Mouse (Mus musculus) retina, adult 2 months (tissue): ENCODE results near the gene Slc35f1.

Experiments
- DNase-seq: peaks from one replicate; pipeline ENCODE4 v3.0.0-alpha.2; 2012; ENCODE audit warnings: low read depth, low spot score

Gene Slc35f1

GRCm38 (mm10) chr10:53100881-53101280, 410.5 kb downstream of the Slc35f1 start:
- no peak for DNase-seq

DNA sequence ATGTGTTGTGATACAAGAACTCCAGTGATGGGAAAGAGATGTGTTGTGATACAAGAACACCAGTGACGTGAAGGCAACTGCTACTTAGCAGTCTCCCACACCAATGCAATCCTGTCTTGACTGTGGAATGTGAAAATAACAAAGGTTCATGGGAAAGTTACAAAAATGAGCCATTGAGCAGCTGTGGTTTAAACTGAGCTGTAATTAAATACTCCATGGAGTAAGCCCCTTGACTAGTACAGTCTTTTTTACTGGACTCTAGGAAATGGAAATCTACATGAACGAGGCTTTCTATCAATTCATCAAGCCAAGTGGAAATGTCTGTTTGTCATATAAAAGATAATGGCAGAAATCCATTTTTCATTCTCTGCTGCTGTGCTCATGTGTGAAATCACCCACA, 411.1 kb downstream of the Slc35f1 start:
- DNase-seq = no peak

DNA sequence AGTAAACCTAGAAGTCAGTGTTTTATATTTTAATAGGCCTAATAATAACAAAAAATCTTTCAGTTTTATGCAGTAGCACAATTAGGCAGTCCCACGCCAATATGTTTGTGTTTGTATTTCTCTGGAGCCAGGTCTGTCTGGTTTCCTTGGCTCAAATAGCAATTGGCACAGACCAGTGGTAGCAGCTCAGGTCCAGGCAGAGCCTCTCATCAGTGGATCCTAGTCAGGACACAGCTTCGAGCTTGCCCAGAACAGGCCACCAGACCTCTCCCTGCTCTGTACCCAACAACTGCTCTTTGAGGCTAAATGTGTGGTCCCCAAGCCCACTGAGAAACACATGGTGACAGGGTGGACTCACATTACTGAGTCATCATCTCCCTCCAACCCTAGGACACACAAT, 412.1 kb downstream of the Slc35f1 start:
- no peak for DNase-seq

GRCm38 (mm10) chr10:53115028-53115427, 424.7 kb downstream of the Slc35f1 start:
- no peak for DNase-seq

DNA sequence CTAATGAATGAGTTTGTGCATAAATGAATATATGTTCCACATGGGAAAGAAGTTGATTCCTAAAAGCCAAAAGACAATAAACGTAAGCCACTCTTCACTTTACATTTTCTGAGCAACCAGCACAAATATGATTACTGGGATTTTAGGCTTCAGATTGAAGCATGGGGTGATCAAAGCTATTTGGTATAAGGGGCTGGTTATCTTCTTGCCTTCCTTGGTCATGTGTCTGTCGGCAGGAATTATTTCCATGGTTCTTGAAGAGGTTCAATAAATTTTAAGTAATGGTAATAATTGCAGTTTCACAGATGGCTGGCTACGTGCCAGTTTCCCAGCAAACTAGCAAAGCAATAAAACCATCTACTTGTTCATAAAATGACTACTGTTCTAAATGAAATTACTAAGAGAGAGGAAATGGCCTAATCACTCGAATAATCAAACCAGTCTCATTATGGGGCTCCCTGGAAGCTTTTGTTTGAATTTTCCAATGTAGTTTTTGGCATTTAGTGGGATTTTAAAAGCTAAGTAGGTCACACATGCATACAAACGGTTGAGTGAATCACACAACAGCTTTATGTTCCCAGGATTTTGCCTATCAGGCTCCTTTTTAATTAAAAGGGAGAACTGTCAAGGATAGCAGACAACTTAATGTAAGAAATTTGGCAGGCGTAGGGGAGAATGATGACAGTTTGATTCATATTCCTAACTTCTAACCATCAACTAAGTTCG, 425.5 kb downstream of the Slc35f1 start:
- DNase-seq = no peak

DNA sequence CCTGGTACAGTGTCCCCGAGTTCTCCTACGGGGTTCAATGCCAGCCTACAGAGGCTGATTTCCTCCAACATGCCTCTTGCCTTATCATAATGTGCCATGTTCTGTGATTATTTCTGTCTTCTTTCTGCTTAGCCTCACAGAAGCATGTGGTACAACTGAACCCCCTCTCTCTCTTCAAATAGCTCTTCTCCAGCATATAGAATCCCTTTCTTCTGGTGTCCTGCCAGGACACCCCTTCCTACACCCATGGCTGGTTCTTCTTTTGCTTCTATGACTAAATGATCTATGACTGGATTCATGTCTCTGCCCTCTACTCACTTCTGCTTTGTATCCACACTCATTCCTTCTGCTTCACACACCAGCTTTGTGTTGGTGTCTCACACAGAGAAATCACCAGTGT, 430.3 kb downstream of the Slc35f1 start:
- no peak for DNase-seq

DNA sequence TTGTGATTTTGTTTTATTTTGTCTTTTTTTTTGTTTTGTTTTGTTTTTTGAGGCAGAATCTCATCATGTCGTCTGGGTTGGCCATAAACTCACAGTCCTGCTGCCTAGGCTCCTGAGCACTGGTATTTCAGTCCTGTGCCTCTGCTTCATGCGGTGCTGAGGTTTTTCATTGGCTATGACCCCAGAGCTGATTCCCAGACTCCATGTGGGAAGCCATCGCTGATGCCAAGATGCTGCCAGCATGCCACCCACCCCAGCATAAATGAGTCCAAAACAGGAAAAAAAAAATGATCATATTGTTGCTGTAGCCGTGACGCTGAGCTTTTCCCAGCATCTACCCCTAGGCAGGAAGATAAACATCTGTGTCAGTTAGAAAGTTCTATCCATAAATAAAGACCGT, 434.0 kb downstream of the Slc35f1 start:
- no peak for DNase-seq

DNA sequence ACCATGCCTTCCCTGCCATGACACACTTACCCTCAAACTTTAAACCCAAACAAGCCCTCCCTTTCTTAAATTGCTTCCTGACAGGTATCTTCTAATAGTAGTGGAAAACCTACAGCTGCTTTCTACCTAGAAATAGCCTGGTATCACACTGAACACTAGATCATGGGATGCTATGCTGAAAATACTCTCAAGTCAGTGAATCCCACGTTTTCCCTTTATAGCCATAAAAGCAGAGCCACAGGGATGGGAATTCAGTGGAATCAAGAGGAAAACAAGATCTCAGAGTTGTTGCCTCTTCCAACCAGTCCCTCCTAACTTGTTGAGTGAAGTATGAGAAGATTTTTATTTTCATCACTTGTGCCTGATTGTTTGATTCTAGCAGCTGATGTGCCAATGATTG, 442.4 kb downstream of the Slc35f1 start:
- DNase-seq = no peak

GRCm38 (mm10) chr10:53150321-53150720, 460.0 kb downstream of the Slc35f1 start:
- no peak for DNase-seq

DNA sequence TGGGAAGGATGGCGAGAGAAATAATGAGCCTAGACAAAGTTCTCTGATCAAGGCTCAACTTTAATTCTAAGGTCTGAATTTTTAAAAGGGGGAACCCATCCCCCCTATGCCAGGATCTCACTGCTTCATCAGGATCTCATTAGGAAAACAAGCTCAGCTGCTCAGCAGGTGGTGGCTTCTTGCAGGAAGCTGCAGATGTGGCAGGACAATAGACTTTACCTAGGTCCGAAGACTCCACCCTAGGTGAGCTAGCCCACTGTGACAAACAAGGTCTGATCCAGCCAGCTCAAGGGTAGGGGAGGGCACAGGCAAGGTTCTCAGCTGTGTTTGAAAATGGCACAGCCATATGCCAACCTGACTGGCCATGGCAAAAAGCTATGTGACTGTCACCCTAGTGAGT, 460.6 kb downstream of the Slc35f1 start:
- no peak for DNase-seq

DNA sequence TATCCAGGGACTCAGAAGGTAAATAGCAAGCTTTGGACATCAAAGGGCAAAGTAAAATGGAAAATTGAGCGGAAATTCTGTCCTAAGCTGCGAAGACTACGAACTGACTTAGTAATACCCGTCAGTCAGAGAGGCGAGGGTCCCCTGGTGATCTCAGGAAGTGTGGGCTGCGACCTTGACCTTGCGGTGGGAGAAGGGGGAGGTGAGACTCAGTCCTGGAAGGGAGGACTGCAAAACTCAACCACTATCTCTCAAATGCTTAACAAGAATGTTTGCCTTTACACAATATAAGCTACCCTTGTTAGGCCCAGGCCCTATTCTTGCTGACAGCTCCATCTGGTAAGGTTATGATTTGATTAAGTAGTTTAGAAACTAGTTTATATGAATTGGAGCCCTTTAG, 466.0 kb downstream of the Slc35f1 start:
- no peak for DNase-seq

GRCm38 (mm10) chr10:53157740-53158139, 467.4 kb downstream of the Slc35f1 start:
- DNase-seq = no peak
